Mouse (Mus musculus) olfactory bulb, adult 2 months (tissue): ENCODE measurements around the gene Sfmbt2.

Experiments
- CTCF ChIP-seq: fragments of 200-500 bp; IDR thresholded peaks from 2 replicates; pipeline ENCODE4 v1.5.1; 2012; ENCODE audit warnings: low read depth, mild to moderate bottlenecking, low read length, moderate library complexity; ENCODE audit not compliant: insufficient read depth
- POLR2A ChIP-seq: fragments of 200-500 bp; IDR thresholded peaks from 2 replicates; pipeline ENCODE4 v1.6.1; 2012; ENCODE audit warnings: mild to moderate bottlenecking, low read depth, low read length, moderate library complexity; ENCODE audit not compliant: insufficient read depth

GRCm38 (mm10) chr2:10410069-10410468 lies 39.8 kb downstream of the Sfmbt2 start:
- TF ChIP-seq CTCF (no peak), POLR2A (no peak)
